Mouse (Mus musculus) lung, postnatal 36 days (tissue): Measurements from ENCODE around the gene Nsun2.

Source experiments
- DNase-seq: peaks from one replicate; pipeline ENCODE4 v3.0.0; 2022; ENCODE audit warnings: mixed read lengths

Gene Nsun2

DNA sequence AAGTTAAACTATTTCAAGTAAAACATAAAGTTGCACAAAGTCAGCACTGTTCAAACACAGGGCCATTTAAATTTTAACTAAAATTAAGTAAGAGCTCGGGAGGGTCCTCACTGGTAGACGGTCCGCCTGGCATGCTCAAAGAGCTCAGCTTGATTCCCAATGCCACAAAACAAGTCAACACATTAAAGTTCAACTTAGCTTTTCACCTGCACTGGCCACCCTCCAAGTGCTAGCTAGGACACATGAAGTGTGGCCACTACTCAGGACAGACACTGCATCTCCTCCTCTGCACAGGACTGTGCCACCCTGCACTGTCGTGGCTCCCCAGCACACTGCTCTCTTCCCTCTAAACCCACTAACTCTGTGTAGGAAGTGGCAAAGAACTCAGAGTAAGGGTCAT, 7.7 kb upstream of the Nsun2 start:
- DNase-seq: no peak

DNA sequence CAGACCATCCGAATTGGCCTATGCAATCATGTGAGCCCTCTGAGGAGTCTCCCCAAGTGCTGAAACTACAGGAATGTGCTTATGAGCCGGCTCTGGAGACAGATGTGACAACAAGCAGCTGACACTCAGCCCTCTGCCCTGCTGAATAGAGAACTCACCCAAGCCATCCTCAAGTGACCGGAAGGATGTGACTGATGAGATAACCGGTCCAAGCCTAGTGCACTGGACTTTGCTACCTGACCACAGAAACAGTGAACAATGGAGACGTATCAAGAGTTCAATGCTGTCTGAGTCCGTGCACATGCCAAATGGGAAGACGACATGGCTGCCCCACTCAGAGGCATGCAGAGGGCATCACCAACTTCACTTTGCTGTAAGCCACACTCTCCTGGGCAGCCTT, 5.0 kb upstream of the Nsun2 start:
- DNase-seq: no peak

DNA sequence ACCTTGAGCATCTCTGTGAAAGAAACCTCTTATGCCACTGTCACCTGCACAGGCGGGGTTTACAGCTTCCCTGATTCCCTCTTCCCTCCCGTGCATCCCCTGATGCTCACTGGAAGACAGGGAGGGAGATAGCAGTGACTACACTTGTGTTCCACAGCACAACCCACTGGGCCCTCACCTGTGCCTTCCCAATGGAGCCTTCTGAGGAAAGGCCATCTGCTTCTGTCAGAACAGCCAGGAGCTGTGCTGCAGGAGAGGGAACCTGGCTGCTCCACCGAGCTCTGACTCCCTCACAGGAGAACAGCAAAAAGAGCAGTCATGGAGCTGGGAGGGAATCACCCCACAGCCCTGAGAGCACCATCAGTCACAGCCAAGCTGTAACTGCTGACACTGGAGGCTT, 3.4 kb upstream of the Nsun2 start:
- no peak for DNase-seq

DNA sequence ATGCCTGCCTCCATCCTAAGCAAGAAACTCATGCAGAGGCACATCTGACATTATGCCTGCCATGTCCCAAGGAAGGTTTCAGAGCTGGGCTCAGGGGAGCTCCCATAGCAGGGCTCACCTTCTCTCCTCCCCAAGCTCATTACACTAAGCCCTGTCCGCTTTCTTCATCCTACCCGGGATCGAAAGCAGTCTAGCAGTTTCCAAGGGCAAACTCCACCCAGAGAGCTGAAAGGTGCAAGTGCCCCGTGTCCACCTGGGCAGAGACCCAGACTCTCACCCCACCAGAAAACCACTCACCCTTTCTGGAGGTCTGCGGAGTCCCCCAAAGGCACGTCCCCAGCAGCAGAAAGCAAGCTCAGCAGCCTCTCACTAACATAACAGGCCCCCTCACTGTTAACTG, 2.6 kb upstream of the Nsun2 start:
- no peak for DNase-seq

DNA sequence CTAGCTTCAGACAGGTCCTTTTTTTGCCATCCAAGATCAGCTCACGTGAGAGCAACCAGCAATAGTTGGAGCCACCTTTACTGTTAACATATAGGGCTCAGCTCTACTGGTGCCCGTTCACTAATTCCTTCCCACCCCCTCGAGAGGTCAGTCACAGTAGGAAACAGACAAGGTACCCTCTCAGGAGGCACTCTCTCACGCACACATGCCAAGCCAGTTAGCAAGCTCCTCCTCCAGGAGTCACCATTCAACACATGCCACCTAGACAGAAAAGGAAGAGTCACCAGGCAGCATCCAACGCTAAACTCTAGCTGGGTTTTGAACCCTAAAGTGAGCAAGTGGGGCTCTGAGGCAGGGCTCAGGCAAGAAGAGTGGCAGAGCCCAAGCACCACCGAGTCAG, 2.1 kb upstream of the Nsun2 start:
- DNase-seq: no peak

DNA sequence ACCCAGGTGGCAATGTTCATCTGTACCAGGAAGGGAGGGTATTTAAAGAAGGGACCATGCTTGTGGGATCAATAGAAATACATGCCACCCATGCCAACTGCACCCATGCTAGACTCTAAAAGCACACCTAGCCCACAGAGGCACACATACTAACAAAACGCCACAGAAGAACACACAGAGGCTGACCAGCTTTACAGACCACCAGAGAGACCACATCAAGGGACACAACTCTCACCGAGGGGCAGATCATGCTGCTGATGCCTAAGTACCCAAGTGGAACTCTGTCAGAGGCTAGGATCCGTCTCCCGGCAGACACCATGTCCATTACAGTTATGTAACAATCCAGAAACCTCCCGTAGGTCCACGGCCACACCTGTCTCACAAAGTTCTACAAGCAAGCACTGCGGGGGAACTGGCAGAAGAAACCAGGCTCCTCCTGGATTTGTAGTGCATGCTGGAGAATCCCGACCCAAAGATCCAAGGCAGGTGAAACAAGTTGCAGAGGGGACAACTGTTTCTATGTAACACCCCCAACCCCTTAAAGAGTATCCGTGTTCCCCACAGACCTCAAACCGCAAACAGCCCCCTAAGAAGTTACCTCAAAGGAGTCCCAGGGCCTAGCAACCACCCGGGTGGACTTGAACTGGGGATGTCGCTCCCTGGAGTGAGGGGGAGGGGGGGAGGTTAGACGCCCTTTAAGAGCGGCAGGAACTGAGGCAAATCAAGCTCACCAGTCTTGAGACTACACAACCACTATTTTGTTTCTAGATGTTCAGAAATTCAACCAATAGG, 1.2 kb upstream of the Nsun2 start:
- no peak for DNase-seq

DNA sequence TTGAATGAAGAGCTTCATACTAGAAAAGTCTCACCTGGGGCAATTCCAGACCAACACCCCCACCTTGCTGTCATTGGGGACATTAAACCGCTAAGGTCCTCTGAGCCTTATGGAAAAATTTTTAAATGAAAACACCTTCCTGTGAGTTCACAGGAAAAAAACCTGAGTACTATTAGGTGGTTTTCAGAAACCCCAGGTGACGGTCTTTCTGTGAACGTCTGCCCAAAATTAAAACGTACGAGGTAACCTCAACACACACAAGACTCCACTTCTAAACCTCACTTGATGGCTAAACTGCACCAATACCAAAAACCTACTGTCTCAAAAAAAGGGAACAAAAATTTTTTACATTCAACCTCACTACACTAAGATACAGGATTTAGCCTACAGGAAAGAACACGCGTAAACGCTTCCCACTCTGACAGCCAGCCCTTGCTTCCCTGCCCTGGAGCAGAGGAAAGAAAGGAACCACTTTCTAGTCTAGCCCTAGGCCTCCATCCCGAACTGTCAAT, 597 bp upstream of the Nsun2 start:
- no peak for DNase-seq

DNA sequence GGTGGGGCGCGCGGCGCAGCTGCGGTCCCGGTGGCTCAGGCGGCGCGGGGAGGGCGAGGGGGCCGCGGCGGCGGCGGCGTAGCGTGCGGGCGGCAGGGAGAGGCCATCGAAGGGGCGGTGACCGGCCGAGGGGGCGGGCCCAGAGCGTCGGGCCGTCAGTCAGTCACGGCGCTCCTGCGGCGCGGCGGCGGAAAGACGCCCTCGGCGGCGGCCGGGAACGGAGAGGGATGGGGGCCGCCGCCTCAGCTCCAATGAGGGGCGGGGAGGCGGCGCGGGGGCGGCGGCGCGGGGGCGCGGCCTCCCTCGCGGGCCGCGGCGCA, 748 bp downstream of the Nsun2 start, which contains the start of gene Tent4a:
Gene Tent4a (minus strand): TSS at position 284 of the 320 bp plus-strand sequence.
- no peak for DNase-seq

DNA sequence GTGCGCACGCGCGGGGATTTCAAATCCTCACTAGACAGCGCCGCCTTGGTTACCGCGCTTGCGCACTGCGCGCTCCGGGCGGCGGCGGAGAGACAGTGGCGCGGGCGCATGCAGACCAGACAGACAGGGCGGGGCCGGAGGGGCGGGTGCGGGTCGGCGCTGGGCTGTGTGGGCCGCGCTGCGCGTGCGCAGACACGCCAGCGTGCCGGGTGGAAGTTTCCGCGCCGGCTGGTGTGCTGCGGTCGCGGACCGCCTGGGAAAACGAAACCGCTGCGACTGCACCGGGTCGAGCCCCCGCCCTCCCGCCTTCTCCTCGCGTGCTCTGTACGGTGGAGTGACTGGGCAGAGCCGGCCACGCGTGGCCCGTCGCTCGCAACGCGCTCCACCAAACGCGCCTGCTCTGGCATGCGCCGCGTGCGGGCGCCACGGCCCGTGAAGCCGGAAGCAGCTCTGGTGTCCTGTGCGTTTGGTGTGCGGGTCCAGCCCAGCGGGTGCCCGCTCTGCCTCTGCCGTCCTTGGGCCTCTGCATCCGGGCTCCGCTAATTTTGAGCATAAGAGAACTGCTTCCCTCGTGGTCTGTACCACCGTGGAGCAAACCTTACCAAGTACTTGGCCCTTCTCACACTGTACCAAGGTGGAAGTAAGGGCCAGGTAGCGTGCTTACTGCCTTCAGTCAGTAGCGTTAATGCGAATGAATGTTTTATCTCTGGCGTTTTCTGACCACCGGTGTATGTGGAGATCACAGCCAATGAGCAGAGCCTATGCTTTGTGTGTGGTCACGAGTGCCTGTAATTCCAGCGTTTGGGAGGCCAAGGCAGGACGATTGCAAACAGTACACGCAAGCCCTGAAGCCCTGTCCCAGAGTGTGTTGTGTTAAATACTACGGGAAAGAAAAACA, 1.4 kb downstream of the Nsun2 start:
- DNase-seq: peak; percentile 99

DNA sequence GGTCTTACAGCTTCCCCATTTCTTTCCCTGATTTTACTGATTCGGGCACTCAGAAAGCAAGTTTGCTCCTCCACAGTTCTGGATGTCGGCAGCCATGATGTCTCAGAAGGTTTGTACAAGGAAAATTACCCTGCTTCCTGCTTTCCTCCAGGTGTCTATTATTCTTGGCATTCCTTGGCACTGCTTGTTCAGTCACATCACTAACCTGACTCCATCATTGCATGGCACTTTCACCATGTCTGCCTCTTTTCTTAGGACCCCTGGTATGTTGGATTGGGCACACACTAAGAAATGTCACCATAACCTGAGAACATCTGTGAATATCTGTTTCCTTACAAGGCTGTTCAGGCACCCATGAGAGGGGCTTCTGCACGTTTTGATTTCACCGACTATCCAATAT, 2.5 kb downstream of the Nsun2 start:
- DNase-seq: no peak

DNA sequence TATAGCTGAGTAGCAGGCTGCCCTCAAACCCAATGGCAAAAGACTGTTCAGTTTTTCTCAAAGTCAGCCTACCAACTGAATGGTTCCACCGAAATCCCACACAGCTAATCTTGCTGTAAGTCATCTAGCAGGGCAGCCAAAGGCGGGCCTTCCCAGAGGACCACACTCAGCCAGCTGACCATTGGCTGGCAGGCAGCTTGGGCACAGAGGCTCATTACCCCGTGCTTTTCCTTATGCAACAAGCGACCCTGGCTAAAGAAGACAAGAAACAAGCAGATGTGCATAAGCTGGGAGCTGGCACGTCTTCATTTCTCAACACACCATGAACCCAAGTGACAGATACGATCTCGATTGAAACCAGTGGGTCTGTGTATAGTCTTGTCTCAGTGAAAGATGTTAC, 3.8 kb downstream of the Nsun2 start:
- no peak for DNase-seq

DNA sequence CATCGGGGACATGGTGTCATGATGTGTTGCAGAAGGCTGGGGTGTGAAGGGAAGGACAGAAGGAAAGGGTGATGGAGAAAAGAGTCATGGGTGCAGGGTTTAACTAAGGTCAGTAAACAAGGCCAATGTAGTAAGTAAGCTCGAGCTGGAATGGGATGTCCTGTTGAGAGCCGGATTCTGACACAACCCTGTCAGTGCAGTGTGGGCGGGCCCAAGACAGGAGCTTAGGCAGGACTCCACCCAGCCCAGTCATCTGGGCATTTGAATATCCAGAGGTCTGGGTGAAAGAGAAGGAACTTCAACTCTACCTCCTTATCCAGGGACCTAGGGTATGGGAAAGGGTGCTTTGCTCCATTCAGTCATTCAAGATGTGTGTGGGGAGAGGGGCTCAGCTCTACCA, 4.8 kb downstream of the Nsun2 start:
- DNase-seq: peak; percentile 76

DNA sequence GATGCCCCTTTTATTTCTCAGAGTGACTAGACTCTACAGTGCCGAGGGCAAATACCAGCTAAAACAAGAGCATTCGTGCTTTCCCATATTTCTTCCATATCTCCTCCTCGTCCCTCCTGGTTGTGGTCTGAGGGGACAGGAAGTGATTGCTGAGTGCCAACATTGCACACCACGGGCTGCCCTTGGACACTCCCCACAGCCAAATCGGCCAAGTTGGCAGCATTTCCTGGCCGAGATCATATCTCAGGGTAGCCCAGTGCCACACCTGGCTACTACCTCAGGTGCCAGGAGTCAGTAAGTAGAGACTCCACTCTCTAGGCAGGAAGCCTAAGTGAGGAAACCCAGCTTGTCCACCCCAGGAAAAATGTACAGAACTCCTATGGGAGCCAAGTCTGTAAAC, 7.7 kb downstream of the Nsun2 start:
- DNase-seq: peak; percentile 41

DNA sequence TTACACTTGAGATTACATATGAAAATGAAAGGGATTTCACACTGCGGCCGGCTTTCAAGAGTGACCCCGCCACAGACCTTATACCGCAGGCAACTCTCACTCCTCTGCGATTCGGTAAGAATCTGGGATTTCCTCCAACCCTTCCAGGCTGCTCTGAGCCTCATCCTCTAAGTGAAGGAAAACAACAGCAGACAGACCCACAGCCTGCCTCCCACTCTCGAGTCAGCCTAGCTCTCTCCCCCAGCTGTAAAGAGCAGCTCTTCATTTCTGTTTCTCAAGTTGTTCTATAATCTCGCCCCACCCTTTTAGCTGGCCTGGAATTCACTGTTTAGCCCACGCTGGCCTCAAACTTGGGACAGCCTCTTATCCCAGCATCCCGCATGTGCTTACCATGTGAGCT, 8.2 kb downstream of the Nsun2 start:
- peak; percentile 44 for DNase-seq

DNA sequence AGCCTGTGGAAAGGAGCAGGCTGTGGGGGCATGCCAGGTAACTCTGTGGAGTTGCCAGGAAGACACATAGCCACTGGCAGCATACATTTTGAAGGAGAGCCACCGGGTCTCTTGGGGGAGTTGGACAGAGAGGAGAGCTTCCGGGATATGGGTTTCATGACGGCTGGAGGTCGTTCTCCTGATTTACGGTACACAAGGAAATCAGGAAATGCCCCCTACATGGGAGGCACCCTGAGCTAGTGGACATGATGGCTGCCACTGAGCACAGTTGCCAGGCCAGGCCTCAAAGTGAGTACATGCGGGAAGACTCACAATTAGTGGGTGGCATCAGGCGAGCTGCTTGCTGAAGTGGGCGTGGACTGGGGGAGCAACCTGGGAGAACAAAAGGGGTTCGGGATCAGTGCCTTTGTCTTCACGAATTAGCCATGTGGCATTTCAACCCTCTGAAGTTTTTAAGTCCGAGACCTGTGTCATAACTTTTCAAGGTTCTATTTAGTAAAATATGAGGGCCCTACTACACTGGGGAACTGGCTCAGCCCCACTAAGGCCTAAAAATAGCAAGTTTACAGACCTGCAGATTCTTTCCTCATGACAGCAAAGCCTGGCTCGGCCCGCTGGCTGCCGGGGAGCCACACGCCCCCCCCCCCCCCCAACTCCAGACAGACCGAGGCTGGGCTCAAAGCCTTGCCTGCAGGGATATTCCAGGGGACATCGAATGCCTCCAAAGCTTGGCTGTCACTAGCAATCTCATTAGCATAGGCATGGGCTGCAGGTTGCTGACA, 9.2 kb downstream of the Nsun2 start:
- DNase-seq: no peak

DNA sequence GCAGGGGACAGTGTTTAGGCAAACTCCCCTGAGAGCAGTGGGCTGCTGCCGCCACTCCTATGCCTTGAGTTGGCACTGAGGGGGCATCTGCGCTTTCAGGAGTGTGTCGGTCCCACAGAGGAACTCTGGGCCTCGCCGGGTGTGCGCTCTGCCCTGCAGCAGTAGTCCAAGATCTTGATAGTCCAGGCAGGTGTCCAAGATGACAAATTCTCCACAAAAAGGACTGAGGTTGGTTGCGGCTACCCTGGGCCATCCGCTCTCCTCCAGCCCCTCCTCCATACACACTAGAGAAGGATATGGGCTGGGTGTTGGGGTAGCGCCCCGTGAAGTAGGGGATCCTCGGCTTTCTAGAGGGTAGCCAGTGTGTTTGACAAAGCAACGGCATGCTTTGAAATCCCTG, 10.0 kb downstream of the Nsun2 start:
- DNase-seq: no peak

DNA sequence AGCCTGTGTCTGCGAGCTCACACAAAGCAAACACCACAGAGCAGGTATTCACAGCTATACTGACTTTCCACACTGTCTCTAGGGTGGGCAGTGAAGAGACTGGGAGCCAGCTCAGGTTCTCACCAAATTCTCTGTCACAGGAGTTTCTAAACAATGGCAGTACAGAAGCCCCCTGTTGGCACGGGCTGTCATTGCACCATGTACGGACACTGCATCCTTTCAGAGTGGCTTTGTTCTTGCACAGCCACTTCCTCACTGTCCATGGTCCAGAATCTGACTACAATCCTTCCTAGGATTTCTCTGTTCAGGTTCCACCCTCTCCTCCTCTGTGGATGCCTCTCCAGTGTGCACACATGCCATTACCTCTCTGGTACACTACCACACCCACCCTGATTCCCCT, 11.5 kb downstream of the Nsun2 start:
- DNase-seq: peak; percentile 81

DNA sequence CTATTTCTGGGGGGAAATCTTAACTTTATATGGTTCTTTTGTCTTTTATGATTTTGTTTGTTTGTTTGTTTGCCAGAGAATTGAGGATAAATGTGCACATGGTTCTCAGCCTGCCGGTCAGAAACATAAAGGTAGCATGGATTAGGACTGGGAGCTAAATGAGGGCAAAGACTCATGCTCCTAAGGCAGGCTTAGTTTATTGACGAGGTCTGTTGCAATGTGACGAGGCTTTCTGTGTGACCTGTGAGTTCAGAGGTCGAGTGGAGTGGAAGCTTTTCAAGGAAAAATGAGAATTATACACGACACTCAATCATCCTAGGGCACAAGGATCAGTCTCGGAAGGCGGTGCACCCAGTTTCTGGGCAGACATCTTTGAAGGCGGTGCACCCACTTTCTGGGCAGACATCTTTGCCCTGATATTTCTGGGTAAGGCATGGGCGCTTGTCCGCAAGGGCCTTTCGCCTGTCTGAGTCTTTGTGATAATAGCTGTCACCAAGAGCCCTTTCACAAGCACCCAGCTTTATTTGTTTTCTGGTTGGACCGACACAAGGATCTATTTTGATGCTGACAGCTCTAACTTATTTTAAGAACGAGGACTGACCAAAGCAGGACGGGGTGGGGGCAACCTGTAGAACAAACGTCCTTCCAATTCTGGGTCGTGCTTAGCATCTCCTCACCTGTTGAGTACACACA, 14.1 kb downstream of the Nsun2 start:
- no peak for DNase-seq

DNA sequence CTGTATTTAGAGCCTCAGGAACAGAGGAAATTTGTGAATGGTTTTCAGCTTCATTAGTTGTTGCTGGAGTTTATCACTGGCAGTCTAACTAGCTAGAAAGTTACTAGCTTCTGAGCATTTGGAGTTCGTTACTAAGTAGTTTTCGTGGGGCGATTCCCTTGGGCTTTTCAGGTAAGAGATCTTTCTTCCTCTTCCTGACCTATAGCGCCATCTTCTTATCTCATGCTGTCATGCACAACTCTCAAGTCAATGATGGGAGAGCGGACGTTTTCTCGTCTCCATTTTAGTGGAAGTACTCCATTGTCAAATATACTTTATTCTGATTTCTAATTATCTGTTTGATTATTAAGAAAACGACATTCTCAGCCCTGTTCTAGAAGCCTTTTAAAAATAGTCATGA, 16.4 kb downstream of the Nsun2 start:
- no peak for DNase-seq

DNA sequence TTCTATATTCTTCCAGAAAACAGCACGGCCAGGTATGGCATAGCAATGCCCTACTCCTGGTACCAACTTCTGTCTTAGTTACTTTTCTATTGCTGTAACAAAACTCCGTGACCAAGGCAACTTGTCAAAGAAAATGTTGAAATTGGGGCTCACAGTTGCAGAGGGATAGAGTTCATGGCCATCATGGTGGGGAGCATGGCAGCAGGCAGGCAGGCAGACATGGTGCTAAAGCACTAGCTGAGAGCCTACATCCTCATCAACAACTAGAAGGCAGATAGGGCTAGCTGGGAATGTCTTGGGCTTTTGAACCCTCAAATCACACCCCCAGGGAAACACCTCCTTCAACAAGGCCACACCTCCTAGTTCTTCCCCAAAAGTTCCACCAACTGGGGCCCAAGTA, 17.3 kb downstream of the Nsun2 start:
- DNase-seq: no peak

DNA sequence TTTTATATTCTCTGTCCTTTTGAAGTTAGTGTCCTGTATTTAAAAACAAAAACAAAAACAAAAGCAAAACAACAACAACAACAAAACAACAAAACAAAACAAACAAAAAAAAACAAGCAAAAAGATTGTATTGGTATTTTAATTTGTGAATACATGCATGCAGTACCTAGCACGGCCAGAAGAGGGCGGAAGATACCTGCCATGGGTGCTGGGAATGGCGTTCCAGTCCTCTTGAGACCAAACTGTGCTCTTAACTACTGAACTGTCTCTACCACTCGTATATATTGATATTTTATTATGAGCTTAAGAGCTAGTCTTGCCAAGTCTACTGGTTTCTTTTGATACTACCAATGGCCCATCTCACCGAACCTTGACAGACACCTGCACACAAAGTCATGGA, 19.5 kb downstream of the Nsun2 start:
- DNase-seq: peak; percentile 59

DNA sequence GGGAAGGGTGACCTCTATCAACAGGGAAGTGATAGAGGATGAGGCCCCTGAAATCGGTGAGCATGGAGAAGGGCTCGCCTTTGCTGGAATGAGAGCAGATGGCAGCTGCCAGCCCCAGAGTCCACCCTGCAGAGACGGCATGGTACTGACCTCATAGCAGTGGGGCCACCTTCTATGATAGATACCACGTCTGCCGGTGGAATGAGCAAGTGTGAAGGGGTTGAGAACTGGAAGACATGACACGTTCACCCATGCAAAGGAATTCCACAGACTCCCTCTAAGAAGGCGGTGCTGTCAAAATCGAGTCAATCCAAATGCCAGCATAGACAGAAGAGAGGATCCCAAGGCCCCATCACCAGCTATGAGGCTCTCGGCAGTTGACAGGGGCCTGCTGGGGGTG, 20.7 kb downstream of the Nsun2 start:
- DNase-seq: no peak

DNA sequence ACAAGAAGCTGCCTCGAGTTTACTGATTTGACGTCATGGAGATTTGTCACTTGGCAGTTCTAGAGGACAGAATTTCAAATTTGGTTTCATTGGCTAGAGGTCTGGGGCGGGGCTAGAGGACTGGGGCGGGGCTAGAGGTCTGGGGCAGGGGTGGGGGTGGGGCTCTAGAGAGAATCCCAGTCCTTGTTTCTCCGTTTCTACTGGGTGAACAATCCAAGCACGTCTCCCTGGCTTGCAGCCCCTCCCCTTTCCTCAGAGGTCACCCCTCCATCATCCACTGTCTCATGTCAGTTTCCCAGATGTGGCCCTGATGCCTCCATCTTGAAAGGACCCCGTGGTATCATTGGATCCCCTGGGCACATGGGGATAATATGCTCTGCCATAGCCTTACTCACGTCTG, 21.5 kb downstream of the Nsun2 start:
- no peak for DNase-seq
